29 mouse cellular contexts compared by ENCODE assay signal in the genomic region with DNA sequence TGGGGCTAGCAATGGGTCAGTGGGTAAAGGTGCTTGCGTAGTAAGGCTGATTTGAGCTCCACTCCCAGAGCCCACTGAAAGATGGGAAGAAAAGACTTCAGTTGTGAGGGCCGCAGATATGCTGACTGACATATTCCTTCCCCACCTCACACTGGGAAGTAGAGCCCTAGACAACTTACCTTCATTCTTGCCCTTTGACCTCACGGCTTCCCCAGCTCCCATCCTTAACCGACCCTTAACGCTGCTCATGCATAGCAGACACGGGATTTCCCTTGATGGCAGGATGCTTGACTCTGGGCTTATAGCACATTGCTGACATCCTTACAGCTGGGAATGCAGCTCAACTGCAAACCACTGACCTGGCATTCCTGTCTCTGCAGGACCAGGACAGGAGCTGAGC. TPM values are rescaled to one million over a fixed set of nuclear protein-coding genes. Genes with fewer than 3 reads are reported as not detected.
DNase-seq lines count a peak whose midpoint lies in the region; ATAC-seq and TF ChIP-seq lines count a peak whose summit lies in the region.
"Had no signal": no experiment of that assay in that cellular context is flagged by ENCODE, and none has a peak within 500 bp of the region (broad histone marks: within the 10 kb centered on the region; RNA-seq: fewer than 3 reads in every experiment).

No protein-coding gene starts in this region.

- no peaks in the 10 kb centered on the region for H3K9me3 ChIP-seq in embryonic facial prominence, embryonic 13.5 days
- H3K9me3 ChIP-seq in embryonic facial prominence, embryonic 10.5 days = no peaks in the 10 kb centered on the region
- H3K9me3 ChIP-seq in intestine, embryonic 14.5 days (ENCODE audit: control insufficient read depth, low read length) = no peaks in the 10 kb centered on the region
- H3K9me3 ChIP-seq in intestine, postnatal 0 days (ENCODE audit: control insufficient read depth) = no peaks in the 10 kb centered on the region
- no peaks in the 10 kb centered on the region for H3K9me3 ChIP-seq in megakaryocyte, embryonic 14.5 days
- H3K9me3 ChIP-seq in limb, embryonic 10.5 days (replicated peaks) = no peaks in the 10 kb centered on the region
- H3K9me3 ChIP-seq: forebrain, embryonic 13.5 days; heart, embryonic 15.5 days; liver, embryonic 15.5 days; lung, embryonic 15.5 days; neural tube, embryonic 15.5 days; stomach, embryonic 15.5 days had no signal

- 0 out of 2 replicates have a peak overlapping the region, but pooled peaks have one; percentile 40 for H3K9ac ChIP-seq in embryonic facial prominence, embryonic 13.5 days
- H3K9ac ChIP-seq in intestine, embryonic 14.5 days (ENCODE audit: low read length) = no peak overlapping the region
- H3K9ac ChIP-seq in intestine, postnatal 0 days (ENCODE audit: low read depth, low read length) = no peak overlapping the region
- H3K9ac ChIP-seq: forebrain, embryonic 13.5 days; heart, embryonic 15.5 days; hindbrain, embryonic 14.5 days; liver, embryonic 15.5 days; lung, embryonic 15.5 days; neural tube, embryonic 15.5 days; stomach, embryonic 15.5 days had no signal

- TF ChIP-seq CTCF in intestine, postnatal 0 days (IDR thresholded peaks at IDR 0.05; ENCODE audit: low read depth) = no peak

- no peak overlapping the region for H3K27ac ChIP-seq in embryonic facial prominence, embryonic 13.5 days
- no peak overlapping the region for H3K27ac ChIP-seq in embryonic facial prominence, embryonic 10.5 days (replicated peaks)
- no peak overlapping the region for H3K27ac ChIP-seq in intestine, embryonic 14.5 days (ENCODE audit: low read depth)
- no peak overlapping the region for H3K27ac ChIP-seq in intestine, postnatal 0 days (ENCODE audit: low read depth, low read length)
- H3K27ac ChIP-seq in limb, embryonic 10.5 days = 0 out of 2 replicates have a peak overlapping the region, but pooled peaks have one; percentile 44
- H3K27ac ChIP-seq: forebrain, embryonic 13.5 days; heart, embryonic 15.5 days; hindbrain, embryonic 14.5 days; lung, embryonic 15.5 days; neural tube, embryonic 15.5 days; stomach, embryonic 15.5 days had no signal

- no peak for DNase-seq in embryonic facial prominence, embryonic 10.5 days (ENCODE audit: low spot score)
- no peak for DNase-seq in intestine, embryonic 14.5 days (ENCODE audit: low spot score)
- no peak for DNase-seq in limb, embryonic 10.5 days (ENCODE audit: low spot score)
- no peak for DNase-seq in adipocyte (ENCODE audit: low spot score)
- DNase-seq: adrenal gland, postnatal 14 days; cerebellum, adult 11 months; cerebellum, adult 9-10 months; cerebellum, postnatal 36 days; embryo, embryonic 11 days; gastrocnemius, postnatal 10 days; kidney, adult 2 months; kidney, postnatal 14 days; lung, postnatal 36 days; right cerebral cortex, postnatal 25 days; thymus, postnatal 14 days had no signal

- H3K4me3 ChIP-seq in embryonic facial prominence, embryonic 13.5 days = no peak overlapping the region
- no peak overlapping the region for H3K4me3 ChIP-seq in embryonic facial prominence, embryonic 10.5 days
- no peak overlapping the region for H3K4me3 ChIP-seq in intestine, embryonic 14.5 days (ENCODE audit: low read depth, low read length)
- no peak overlapping the region for H3K4me3 ChIP-seq in intestine, postnatal 0 days (ENCODE audit: low read depth, low read length)
- H3K4me3 ChIP-seq in megakaryocyte, embryonic 14.5 days (replicated peaks) = peak overlapping the region; percentile 53
- no peak overlapping the region for H3K4me3 ChIP-seq in limb, embryonic 10.5 days
- H3K4me3 ChIP-seq: erythroblast, embryonic 14.5 days; forebrain, embryonic 13.5 days; heart, embryonic 15.5 days; liver, embryonic 15.5 days; lung, embryonic 15.5 days; neural tube, embryonic 15.5 days; stomach, embryonic 15.5 days had no signal

- peaks cover 24% of the 10 kb centered on the region for H3K4me1 ChIP-seq in embryonic facial prominence, embryonic 13.5 days
- peaks cover 26% of the 10 kb centered on the region for H3K4me1 ChIP-seq in embryonic facial prominence, embryonic 10.5 days
- H3K4me1 ChIP-seq in intestine, embryonic 14.5 days (replicated peaks; ENCODE audit: control insufficient read depth, insufficient read depth, low read length) = peaks cover 13% of the 10 kb centered on the region
- H3K4me1 ChIP-seq in intestine, postnatal 0 days (replicated peaks; ENCODE audit: control insufficient read depth, insufficient read depth, low read length) = peaks cover 4% of the 10 kb centered on the region
- H3K4me1 ChIP-seq in megakaryocyte, embryonic 14.5 days = peaks cover 76% of the 10 kb centered on the region
- H3K4me1 ChIP-seq in limb, embryonic 10.5 days = peaks cover 31% of the 10 kb centered on the region

- 69% methylated on average over 6 of the region's 6 CpGs for WGBS in embryonic facial prominence, embryonic 13.5 days
- WGBS in embryonic facial prominence, embryonic 10.5 days = 74% methylated on average over 6 of the region's 6 CpGs
- WGBS in intestine, embryonic 14.5 days = 70% methylated on average over 6 of the region's 6 CpGs
- WGBS in intestine, postnatal 0 days = 71% methylated on average over 6 of the region's 6 CpGs
- WGBS in limb, embryonic 10.5 days = 79% methylated on average over 6 of the region's 6 CpGs

- H3K36me3 ChIP-seq in embryonic facial prominence, embryonic 13.5 days = peaks cover 77% of the 10 kb centered on the region
- H3K36me3 ChIP-seq in embryonic facial prominence, embryonic 10.5 days (replicated peaks) = peaks cover 86% of the 10 kb centered on the region
- peaks cover 55% of the 10 kb centered on the region for H3K36me3 ChIP-seq in intestine, embryonic 14.5 days (ENCODE audit: control insufficient read depth, insufficient read depth, low read length)
- peaks cover 54% of the 10 kb centered on the region for H3K36me3 ChIP-seq in intestine, postnatal 0 days (ENCODE audit: control insufficient read depth, insufficient read depth)
- peaks cover 79% of the 10 kb centered on the region for H3K36me3 ChIP-seq in megakaryocyte, embryonic 14.5 days (replicated peaks; ENCODE audit: low read length)
- H3K36me3 ChIP-seq in limb, embryonic 10.5 days = peaks cover 85% of the 10 kb centered on the region

- no peak overlapping the region for H3K4me2 ChIP-seq in embryonic facial prominence, embryonic 13.5 days
- no peak overlapping the region for H3K4me2 ChIP-seq in intestine, embryonic 14.5 days (ENCODE audit: low read length)
- no peak overlapping the region for H3K4me2 ChIP-seq in intestine, postnatal 0 days (replicated peaks; ENCODE audit: low read depth)
- H3K4me2 ChIP-seq: forebrain, embryonic 13.5 days; heart, embryonic 15.5 days; hindbrain, embryonic 14.5 days; liver, embryonic 15.5 days; lung, embryonic 15.5 days; neural tube, embryonic 15.5 days; stomach, embryonic 15.5 days had no signal

- no peaks in the 10 kb centered on the region for H3K27me3 ChIP-seq in embryonic facial prominence, embryonic 13.5 days
- H3K27me3 ChIP-seq in embryonic facial prominence, embryonic 10.5 days (replicated peaks; ENCODE audit: low read depth, poor library complexity, severe bottlenecking) = no peaks in the 10 kb centered on the region
- H3K27me3 ChIP-seq in intestine, embryonic 14.5 days (replicated peaks; ENCODE audit: control insufficient read depth, insufficient read depth, low read length) = no peaks in the 10 kb centered on the region
- H3K27me3 ChIP-seq in intestine, postnatal 0 days (replicated peaks; ENCODE audit: control insufficient read depth, insufficient read depth, low read length) = no peaks in the 10 kb centered on the region
- H3K27me3 ChIP-seq in megakaryocyte, embryonic 14.5 days (replicated peaks) = no peaks in the 10 kb centered on the region
- H3K27me3 ChIP-seq in limb, embryonic 10.5 days (ENCODE audit: low read depth, poor library complexity, severe bottlenecking) = no peaks in the 10 kb centered on the region
- H3K27me3 ChIP-seq: forebrain, embryonic 13.5 days; heart, embryonic 15.5 days; liver, embryonic 15.5 days; lung, embryonic 15.5 days; neural tube, embryonic 15.5 days; Patski; stomach, embryonic 15.5 days had no signal

- no peak for ATAC-seq in embryonic facial prominence, embryonic 13.5 days (ENCODE audit: insufficient number of reproducible peaks, insufficient read depth, low FRiP score, low TSS enrichment, low read depth)
- 0 out of 2 replicates have a peak, but pooled peaks have one; percentile 7 for ATAC-seq in intestine, embryonic 14.5 days (replicated peaks; ENCODE audit: low FRiP score, low TSS enrichment, low read depth)
- ATAC-seq in intestine, postnatal 0 days = no peak
- no peak for ATAC-seq in megakaryocyte, adult 5-6 weeks (ENCODE audit: poor library complexity, severe bottlenecking)
- ATAC-seq: forebrain, embryonic 13.5 days; inflammation-experienced regulatory T-cells, adult 6 months; Patski had no signal

RNA-seq across cellular contexts. Expression of a gene that starts 6.3 kb away (rescaled TPM):
- polyA plus RNA-seq in embryonic facial prominence, embryonic 13.5 days (2015; fragmentation: Nextera tagmentation; extraction: Ambion mirVana) = 447 and 551 TPM in 2 replicates
- polyA plus RNA-seq in embryonic facial prominence, embryonic 10.5 days (2016; fragmentation: Nextera tagmentation; extraction: Ambion mirVana) = 516 and 527 TPM in 2 replicates
- 575 and 596 TPM in 2 replicates for polyA plus RNA-seq in intestine, embryonic 14.5 days (2014; fragmentation: Nextera tagmentation; extraction: Ambion mirVana)
- 268 and 276 TPM in 2 replicates for polyA plus RNA-seq in intestine, postnatal 0 days (2015; fragmentation: Nextera tagmentation; extraction: Ambion mirVana)
- polyA plus RNA-seq in megakaryocyte, embryonic 14.5 days (2012; ENCODE audit: insufficient read depth, low replicate concordance) = 414 and 1,524 TPM in 2 replicates
- 1,014 and 1,023 TPM in 2 replicates for total RNA-seq in megakaryocyte, adult 5-6 weeks (2015)
- total RNA-seq in megakaryocyte, adult 5-6 weeks (2017) = 540 and 557 TPM in 2 replicates
- polyA plus RNA-seq in limb, embryonic 10.5 days (2016; fragmentation: Nextera tagmentation; extraction: Ambion mirVana) = 510 and 589 TPM in 2 replicates

RNA-seq across cellular contexts. Expression of a gene that starts 25.3 kb away (rescaled TPM):
- 42.5 and 43.0 TPM in 2 replicates for polyA plus RNA-seq in embryonic facial prominence, embryonic 13.5 days (2015; fragmentation: Nextera tagmentation; extraction: Ambion mirVana)
- polyA plus RNA-seq in embryonic facial prominence, embryonic 10.5 days (2016; fragmentation: Nextera tagmentation; extraction: Ambion mirVana) = 35.0 and 37.5 TPM in 2 replicates
- 42.3 and 44.0 TPM in 2 replicates for polyA plus RNA-seq in intestine, embryonic 14.5 days (2014; fragmentation: Nextera tagmentation; extraction: Ambion mirVana)
- polyA plus RNA-seq in intestine, postnatal 0 days (2015; fragmentation: Nextera tagmentation; extraction: Ambion mirVana) = 17.1 and 18.3 TPM in 2 replicates
- polyA plus RNA-seq in megakaryocyte, embryonic 14.5 days (2012; ENCODE audit: insufficient read depth, low replicate concordance) = 3.7 and 4.5 TPM in 2 replicates
- total RNA-seq in megakaryocyte, adult 5-6 weeks (2015) = 61.0 and 62.7 TPM in 2 replicates
- 63.0 and 68.6 TPM in 2 replicates for total RNA-seq in megakaryocyte, adult 5-6 weeks (2017)
- polyA plus RNA-seq in limb, embryonic 10.5 days (2016; fragmentation: Nextera tagmentation; extraction: Ambion mirVana) = 33.2 and 38.9 TPM in 2 replicates

RNA-seq across cellular contexts. Expression of a gene that starts 59.8 kb away (rescaled TPM):
- 59.5 and 59.9 TPM in 2 replicates for polyA plus RNA-seq in embryonic facial prominence, embryonic 13.5 days (2015; fragmentation: Nextera tagmentation; extraction: Ambion mirVana)
- 66.2 and 72.8 TPM in 2 replicates for polyA plus RNA-seq in embryonic facial prominence, embryonic 10.5 days (2016; fragmentation: Nextera tagmentation; extraction: Ambion mirVana)
- 46.5 and 50.1 TPM in 2 replicates for polyA plus RNA-seq in intestine, embryonic 14.5 days (2014; fragmentation: Nextera tagmentation; extraction: Ambion mirVana)
- polyA plus RNA-seq in intestine, postnatal 0 days (2015; fragmentation: Nextera tagmentation; extraction: Ambion mirVana) = 56.7 and 57.7 TPM in 2 replicates
- polyA plus RNA-seq in megakaryocyte, embryonic 14.5 days (2012; ENCODE audit: insufficient read depth, low replicate concordance) = 41.3 and 62.6 TPM in 2 replicates
- total RNA-seq in megakaryocyte, adult 5-6 weeks (2015) = 14.9 and 18.5 TPM in 2 replicates
- total RNA-seq in megakaryocyte, adult 5-6 weeks (2017) = 20.6 and 26.2 TPM in 2 replicates
- polyA plus RNA-seq in limb, embryonic 10.5 days (2016; fragmentation: Nextera tagmentation; extraction: Ambion mirVana) = 73.2 and 73.6 TPM in 2 replicates
